Mouse (Mus musculus) CH12F3 (cell line): ENCODE measurements around the gene Olfr739.

Source experiments
- in situ Hi-C: fragments of 300-500 bp; cut with MboI; formaldehyde crosslinking; loops from 2 replicates; pipeline ENCODE4 v1.14.3; 2020; ENCODE audit warnings: low sequenced_read_pairs

Olfr739 gene

DNA sequence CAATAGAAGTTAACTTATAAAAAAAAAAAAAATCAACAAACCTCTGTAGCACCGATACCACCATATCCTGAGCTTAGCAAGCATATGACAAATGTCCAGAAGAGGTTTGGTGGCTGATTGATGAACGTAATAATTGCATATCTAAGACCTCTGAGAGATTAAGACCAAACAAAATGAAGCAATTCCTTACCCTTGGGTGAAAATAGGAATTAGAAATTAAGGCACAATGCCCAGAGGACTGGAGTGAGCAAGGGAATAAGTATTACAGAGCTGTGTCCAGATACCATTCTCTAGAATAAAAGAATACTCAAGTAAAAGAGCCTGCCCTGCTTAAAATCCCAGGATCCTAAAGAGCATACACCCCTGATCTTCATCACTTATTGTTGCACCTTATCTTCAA lies at the start of gene Olfr739:
Gene Olfr739, plus strand, starts transcription at position 301 of the 400 bp plus-strand sequence.
- in situ Hi-C loops, result no loop called here

DNA sequence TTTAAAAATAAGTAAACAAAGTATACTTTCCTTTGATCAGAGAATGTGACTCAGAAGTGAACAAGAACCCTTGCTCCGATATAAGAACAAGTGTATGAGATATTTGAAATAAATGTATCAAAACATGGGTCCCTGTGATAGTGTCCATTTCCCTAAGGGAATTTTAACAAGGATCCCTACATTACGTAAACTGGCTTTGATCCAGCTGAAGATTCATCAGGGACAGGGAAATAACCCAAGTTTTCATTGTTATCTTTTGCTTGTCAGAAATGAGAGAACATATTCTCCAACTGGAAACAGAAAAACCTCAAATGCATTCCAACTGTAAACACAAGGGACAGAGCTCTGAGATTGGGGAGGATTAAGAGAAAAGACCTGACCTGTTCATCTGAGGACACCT lies 37.6 kb upstream of the Olfr739 start, which contains the start of gene Olfr736:
Gene Olfr736, plus strand, starts transcription at position 301 of the 400 bp plus-strand sequence.
- in situ Hi-C loops, result no loop called here

DNA sequence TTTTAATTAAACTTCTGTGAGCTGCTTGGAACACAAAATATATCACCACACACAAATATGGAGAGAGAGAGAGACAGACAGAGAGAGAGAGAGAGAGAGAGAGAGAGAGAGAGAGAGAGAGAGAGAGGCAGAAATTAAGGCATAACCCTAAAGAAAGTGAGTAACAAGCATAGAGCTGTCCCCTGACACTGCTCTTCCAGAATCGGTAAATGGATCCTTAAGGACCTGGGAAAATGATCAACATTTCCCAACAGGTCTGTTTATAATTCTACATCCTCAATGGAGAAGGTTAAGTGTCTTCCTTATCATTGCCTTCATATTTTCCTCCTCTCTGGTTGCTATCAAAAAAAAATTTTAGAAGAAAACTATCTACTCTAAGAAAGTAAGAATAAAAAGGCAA lies 11.2 kb upstream of the Olfr739 start, which contains the start of gene Olfr738:
Gene Olfr738, plus strand, starts transcription at position 301 of the 400 bp plus-strand sequence.
- in situ Hi-C loops, result no loop called here

DNA sequence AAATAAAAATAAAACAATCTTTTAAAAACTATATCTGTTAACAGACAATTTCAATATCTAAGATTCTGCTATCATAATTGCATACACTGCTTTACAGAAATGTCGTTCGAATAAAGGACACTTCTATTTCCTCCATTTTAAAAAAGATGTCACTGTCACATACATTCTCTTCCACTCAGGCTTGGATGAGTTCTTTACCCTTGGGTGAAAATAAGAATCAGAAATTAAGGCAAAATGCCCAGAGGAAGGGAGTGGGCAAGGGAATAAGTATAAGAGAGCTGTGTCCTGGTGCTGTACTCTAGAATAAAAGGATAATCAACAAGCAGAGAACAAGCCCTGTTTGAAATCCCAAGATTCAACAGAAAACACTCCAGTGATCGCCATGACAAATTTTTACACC lies 26.8 kb downstream of the Olfr739 start, which contains the start of gene Olfr740:
Gene Olfr740, plus strand, starts transcription at position 301 of the 400 bp plus-strand sequence.
- in situ Hi-C loops, result no loop called here

DNA sequence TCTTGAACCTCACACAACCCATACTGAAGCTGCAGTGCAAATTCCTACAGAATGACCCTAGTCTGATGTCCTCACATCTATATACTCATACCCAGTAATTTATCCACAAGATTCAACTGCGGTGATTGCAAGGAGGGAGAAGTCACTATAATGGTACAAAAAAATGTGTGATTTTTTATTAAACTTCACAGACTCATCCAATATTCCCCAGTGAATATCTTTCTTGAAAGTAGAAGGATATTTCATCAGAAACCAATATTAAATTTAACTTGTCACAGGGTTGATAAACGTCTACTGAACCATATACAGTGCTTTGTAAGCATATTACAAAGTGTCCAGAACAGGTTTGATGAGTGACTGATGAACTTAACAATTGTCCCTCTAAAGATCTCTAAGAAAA lies 54.0 kb downstream of the Olfr739 start, which contains the start of gene Olfr741:
Gene Olfr741, plus strand, starts transcription at position 301 of the 400 bp plus-strand sequence.
- in situ Hi-C loops, result no loop called here
